Mouse (Mus musculus): ENCODE measurements around the gene Tardbp. TPM values are rescaled to one million over a fixed set of nuclear protein-coding genes. Genes with fewer than 3 reads are reported as not detected.

The Tardbp gene
- total RNA-seq (2021) = 282 and 318 TPM in 2 replicates
- long read RNA-seq, full-length matches to known transcripts = 57 of 81 reads
- long read RNA-seq, partial matches to known transcripts = 3 of 81 reads
- long read RNA-seq, other reads (novel, unspliced or antisense) = 21 of 81 reads

DNA sequence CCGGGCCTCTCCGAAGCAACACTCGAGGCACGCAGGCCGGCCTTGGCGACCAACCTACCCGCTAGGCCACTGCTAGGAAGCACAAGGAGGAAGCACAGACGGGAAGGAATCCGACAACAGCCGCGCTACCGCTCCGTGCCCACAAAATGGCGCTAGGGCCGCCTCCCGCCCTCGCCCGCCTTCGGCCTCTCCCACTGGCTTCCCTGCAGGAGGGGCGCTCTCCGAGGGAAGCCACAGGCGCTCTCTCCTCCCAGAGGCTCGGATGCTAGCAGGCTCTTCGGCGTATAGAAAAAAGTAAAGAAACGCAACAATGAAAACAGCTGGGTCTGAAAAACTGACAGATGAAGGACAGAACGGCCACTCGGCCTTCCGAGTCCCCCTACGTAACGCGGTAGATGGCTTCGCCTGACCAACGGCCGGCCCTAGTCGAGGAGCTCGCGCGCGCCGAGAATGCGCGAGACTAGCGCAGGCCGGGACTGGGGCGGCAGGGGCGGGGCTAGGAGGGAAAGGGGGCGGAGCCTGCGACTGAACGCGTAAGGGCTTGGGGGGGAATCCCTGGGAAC is at the start of gene Tardbp:
Gene Tardbp, minus strand, starts transcription at position 397 of the 563 bp plus-strand sequence.
- peak; percentile 98 for DNase-seq

DNA sequence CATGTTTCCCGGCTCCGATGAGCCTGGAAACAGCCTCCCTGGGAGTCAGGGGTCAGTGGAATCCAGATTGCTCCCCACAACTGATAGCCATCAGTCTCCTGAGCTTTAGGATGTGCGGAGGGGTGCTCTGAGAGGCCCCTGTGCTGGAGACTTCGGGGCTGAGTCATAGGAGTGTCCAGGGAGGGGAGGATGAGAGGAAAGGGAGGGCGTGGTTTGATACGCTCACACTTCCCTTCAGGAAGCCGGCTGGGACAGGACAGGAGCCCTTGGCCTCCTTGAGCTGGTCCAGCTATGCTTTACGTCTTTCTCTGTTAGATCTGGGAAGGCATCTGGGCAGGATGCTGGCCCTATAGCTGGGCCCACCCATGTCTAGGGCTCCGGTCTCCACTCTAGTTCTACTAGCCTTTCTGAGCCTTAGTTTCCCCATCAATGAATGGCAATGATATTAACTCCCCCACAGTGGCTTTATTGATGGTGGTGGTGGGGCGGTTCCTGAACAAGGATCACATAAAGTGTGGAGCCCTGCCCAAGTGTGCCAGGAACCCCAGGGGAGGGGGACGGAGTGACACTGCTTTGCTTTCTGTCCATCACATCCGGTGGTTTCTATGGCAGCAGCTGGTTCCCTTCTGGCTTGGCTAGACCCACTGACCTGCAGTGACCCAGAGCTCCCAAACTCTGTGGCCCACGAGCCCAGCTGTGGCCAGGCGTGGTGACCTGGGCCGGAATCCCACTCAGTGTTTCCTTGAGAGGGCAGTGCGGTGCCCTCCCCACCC is 49.6 kb upstream of the Tardbp start:
- DNase-seq = no peak

DNA sequence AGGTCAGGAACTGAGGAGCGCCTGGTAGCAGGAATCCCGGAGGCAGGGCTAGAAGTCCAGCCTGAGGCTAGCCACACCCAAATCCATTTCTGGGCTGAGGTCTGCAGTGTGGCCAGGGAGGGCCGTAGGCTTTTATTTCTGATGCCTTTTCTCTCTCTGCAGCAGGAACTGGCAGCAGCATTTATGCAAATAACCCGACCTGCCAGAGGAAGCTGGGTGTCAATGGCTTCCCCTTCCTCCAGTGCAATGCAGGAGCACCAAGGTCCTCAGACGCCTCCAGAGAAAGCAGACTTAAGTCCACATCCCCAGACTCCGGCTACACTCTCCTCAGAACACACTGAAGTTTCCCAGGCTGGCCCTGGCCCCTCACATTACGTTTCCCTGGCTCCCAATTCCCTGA is 48.2 kb upstream of the Tardbp start:
- no peak for DNase-seq

DNA sequence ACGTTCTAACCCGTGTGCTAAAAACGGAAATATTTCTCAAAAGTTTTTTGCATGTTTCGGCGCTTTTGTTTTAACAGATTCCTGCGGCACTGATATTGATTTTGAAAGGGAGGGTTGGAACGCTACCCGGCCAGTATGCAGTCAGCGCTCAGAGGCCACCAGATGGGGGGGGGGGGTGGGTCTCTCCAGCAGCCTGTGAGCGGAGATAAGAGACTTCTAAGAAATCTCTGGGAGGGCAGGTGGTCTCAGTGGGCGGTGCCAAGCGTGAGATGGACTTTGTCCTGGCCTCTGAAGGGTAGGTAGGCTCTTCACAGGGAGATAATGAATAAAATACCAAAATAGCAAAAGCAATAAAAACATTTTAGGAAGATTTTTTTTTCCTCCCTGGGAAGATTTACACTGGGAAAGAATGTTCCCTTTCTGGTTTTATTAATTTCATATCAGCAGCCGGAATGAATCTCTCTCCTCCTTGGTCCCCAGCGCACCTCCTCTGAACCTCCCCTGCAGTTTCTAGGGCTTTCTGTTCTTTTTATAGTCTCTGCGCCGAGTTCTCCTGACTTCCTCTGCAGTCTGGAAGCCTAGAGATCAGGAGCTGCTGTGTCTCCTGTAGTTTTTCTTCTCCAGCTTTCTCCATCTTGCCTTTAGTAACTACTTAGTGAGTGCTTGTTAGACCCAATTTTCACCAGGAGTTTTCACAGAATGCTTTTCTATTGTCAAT is 44.6 kb upstream of the Tardbp start:
- DNase-seq = no peak

DNA sequence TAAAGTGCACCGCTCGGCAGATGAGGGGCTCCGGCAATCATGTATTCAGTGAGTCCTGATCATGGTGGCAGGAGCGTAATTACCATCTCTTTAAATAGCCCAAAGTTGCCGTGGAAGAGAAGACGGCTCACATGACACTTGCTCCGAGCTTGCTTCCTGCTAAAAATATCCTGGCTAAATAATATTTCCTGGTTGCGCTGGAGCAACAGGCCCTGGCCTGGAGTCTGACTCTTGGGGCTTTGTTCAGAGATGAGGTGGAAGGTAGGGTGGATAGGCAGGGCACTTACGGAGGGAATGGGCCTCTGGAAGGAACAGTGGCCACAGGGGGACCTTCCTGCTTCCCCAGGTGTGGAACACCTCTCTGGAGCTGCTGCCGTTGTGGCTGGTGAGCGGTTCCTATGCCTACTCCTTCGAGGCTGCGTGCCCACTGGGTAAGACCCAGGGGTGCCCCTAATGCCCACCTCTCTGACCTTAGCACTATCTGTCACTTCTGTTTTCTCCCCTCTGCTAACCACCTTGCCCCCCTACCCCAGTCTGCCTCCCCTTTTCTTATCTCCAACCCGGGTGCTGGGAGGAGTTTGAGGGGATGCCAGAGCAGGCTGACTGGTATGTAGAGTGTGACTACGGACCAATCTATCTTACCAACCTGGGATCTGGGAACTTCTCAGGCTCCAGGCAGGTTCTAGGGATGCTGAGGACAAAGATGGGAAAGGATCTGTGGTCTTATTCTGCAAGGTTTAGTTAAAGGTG is 40.4 kb upstream of the Tardbp start:
- no peak for DNase-seq

DNA sequence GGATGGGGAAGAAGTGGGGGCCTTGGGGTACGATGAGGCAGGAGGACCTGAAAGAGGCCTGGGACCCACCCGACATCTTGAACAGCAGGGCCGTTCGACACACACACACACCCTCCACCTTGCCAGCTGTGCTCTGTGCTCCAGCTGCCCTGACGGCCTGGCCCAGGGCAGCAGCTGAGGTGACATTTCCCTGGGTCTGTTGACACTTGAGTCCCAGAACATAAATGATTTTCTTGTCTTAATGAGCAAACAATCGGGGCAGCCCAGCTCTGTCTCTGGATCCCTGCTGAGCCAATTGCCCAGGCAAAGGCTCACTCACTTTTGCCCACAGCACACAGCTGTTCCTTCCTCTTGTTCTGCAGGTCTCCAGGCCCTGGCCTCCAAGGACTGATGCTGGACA is 37.2 kb upstream of the Tardbp start:
- DNase-seq = no peak

DNA sequence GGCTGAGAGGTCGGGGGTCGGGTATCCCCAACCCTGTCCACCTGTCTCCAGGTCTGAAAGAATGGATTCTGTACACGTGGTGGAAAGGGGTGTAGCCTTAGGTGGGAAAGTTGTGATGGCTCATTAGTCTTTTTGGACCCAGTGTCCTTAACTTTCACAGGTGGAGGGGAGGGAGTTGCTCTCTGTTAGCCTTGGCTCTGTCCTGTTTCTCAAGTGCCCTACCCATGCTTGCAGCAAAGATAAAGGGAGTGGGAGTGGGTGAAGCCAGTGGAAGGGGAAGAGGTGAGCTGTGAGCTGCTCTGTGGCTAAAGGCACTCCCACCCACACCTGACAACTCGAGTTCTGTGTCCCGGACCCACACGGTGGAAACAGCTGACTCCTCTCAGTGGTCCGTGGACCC is 36.5 kb upstream of the Tardbp start:
- DNase-seq = no peak

DNA sequence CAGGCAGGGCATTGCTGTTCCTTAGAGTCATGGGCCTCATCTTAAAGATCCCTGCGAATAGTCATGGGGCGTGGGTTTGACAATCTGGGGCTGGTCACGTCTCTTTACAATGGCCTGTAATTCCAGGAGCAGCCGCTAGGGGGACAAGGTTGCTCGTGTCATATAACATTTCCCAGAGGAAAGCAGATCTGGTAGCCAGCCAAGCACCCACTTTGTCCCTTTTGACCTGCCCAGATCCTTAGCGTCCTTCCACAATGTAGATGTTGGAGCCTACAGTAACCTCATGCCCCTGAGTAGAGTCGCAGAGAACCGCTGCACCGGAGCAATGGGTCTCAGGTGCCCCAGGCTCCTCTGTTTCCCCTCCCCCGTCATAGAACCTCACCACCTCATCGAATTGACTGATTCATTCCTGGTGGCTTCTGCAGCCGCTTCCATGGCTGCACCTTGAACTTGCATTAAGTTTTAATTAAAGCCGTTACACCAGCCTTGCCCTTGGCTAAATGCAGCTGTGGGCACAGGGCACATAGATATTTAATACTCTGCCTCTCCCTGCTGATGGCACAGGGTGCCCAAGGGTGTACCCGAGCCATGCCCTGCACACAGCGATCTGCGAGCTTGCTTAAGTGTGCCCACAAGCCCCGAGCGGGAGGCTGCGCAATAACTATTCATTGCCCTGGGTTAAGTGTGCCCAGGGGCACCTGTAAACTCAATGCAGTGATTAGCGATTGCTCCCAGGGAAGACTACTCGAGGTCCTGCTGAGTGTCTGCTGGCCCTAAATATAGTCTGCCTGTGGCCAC is 35.5 kb upstream of the Tardbp start:
- peak; percentile 78 for DNase-seq

DNA sequence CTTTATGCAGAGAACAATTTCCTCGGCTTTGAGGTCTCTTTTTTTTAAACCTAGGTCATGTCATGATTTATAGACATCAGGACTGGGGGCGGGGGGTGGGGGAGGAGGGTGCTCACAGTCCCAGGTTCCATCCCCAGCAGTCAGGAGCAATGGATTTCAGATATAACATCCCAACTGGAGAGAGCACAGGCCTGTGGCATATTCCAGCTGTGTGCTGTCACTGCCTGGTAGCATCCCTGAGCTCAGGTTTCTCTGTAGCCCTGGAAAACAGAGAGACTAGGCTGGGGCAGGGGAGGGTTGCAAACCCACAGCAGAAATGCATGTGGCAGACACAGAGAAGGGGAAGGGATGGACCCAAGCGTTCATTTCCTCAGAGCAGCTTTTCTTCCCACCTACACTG is 33.4 kb upstream of the Tardbp start:
- no peak for DNase-seq

DNA sequence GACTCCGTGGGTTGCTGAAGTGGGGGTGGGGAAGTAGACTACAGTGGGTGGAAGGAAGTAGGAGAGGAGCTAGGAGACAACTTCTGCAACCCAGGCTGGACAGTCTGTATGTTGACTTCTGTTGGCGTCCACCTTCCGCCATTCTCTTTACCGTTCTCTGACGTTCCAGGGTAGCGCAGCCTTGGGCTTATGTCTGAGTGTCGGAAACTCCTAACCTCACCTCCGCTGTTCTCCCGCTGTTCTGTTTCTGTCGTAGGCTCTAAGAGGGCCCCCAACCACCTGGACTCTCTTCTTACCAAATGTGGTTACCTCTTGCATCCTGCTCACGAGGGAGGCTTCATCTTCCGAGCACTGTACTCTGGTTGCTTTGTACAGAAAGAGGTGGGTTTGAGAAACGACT is 31.0 kb upstream of the Tardbp start:
- DNase-seq = no peak

DNA sequence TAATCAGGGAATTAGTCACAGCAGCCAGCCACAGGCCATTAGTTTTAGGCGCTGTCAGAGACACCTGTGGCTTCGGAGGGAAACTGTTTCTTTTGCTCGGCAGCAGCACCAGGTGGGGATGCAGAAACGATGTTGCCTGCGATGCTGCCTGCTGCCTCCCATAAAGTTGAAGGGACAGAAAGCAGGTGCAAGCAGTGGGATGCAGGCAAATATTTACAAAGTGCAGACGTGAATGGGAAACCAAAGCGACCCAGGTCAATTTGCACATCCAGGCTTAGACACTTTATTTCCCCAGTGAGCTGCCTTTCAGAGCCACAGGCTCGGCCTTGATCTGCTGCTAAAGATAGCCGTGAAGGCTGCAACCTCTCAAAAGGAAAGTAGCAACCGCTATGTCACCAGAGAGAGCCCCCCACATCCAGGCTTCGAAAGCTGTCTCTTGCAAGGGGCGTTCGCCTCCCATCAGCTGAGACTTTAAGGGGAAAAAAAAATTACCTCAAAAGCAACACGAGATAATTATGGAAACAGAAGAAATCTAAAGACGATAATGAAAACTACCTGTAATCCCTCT is 30.0 kb upstream of the Tardbp start:
- DNase-seq = no peak

DNA sequence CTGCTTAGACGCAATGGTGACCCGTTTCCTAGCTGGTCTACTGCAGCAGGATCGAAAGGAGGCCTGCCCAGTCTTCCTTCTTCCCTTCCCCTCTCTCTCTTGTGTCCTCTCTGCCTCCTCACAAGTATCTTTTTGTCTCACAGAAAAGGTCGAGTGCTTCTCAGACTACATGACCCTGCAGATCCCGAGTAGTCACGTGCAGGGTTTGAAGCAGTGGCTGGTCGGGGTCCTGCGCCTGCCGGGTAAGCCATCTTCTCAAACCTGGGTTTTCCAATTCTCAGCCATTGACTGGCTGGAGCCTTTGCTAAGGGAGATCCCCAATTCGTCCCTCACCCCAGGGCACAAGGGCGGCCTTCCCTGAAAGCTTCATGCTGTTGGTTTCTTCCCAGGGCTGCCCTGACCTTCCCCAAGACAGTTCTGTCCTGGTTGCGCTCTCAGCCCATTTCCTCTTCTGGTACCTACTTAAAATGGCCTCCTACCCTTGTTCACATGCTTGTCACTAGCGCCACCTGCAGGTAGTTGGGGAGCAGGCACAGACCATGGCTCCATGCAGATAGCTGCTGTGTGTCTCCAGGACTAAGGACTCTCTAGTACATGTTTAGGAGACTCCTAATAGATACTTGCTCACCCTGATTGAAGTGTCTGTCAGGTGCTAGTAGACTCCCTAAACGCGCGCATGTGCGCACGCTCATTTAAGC is 28.0 kb upstream of the Tardbp start:
- DNase-seq = peak; percentile 47

DNA sequence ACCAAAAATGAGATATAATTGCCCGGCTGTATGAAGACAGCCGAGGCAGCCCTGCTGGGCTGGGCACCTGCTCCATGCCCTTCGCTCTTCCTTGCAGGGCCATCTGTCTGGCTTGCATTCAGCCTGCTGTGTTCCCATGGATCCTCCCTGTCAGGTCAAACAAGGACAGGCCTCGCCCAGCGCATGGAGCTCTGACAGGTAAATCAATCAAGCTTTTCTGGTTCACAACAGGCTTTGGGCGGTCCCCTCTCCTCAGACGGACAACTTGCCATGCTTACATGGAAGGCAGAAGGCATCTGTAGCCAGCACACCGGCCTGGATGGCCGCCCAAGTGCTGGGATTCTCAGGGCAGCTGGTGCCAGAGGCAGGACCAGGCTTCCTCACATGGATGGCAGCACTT is 24.2 kb upstream of the Tardbp start:
- DNase-seq = peak; percentile 29

DNA sequence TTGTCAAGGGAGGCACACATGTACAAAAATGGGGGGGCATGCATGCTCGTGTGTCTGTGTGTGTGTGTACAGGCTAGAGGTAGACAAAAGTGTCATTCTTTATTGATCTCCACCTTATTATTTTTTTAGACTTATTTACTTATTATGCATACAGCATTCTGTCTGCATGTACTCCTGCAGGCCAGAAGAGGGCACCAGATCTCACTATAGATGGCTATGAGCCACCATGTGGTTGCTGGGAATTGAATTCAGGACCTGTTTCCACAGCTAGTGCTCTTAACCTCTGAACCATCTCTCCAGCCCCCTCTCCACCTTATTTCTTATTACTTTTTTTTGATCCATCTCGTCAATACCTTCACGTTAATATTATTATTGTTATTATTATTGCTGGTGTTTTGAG is 22.5 kb upstream of the Tardbp start:
- DNase-seq = no peak

DNA sequence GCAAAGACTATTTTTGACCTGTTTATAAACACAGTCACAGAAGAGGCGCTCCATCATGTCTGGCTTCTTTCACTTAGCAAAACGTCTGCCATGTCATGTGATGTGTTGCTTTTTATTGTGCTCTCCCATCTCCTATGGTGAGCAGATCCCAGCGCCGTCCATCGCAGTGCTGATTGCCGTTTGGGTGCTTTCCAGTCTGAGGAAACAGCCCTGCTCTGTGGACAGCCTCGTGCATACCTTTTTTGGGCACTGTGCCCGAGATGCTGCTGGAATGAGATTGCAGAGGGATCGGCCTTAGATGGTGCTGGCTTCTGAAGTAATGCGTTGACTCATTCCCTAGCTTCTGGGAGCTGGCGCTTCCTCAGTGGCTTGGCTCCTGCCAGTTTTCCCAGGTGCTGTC is 19.8 kb upstream of the Tardbp start:
- DNase-seq = peak; percentile 55

DNA sequence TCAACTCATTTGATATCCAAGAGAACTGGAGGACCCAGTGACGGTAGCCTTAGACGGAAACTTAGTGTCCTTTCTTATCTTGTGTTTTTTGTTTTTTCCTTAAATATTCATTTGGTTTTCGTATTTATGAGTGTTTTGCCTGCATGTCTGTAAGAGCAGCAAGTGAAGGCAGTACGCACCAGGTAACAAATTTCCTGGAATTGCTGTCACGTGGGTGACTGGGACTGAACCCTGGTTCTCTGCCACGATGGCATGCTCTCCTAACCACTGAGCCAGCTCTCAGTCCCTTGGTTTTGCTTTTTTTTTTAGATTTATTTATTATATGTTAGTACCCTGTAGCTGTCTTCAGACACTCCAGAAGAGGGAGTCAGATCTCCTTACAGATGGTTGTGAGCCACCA is 18.1 kb upstream of the Tardbp start:
- no peak for DNase-seq

DNA sequence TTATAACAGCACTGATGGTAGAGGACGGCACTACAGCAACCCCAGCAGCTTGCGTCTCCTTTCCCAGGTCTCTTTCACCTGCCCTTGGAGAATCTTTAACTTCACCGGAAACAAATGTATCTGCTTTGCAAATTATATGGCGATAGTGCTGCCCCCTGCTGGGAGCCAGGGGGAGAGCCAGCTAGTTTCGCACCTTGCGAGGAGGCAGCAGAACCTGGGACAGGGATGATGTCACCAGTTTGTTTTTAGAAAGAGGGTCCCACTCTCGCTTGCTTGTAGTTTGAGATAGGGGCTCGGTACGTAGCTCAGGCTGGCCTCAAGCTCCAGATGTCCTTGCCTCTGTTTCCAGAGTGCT is 17.3 kb upstream of the Tardbp start:
- peak; percentile 69 for DNase-seq

DNA sequence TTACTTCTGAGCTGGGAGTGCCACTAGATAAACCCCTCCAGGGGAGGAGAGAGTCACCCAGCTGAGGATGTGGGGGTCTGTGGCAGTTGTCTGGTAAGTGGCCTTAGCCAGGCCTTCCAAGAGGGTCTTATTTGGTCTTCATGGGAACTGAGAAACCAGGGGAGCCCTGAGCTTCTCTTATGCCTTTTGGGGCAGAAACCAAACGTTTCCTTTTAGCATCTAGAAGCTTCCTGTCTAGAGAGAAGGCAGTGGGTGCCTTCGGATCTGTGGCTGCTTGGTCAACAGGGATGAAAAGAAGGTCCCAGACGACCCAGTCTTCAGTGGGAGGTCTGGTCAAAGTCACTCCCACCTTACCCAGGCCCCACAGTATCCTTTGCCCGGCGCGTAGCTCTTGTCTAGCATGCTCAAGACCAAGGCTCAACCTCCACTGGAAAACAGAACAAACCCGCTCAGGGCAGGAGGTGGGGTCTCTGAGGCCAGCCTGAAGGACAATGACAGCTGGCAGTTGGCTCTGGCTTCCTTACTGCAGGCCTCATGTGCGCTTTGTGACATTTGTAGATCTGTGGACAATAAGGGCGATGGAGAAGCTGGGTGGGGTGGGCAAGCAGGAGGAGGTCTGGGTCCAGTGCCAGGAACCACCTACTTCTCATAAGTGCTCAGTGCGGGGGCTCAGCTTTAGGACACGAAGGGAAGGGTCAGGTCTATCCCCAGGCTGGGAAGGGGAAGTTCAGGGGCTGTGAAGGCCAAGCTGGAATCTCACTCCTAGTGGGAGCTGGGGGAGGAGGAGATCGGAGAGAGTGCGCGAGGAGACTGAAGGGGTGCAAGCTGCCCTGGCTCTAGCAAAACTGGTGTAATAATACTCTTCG is 16.7 kb upstream of the Tardbp start, which contains the start of gene Gm572:
Gene Gm572, plus strand, starts transcription at position 27 of the 866 bp plus-strand sequence.
- DNase-seq = no peak

DNA sequence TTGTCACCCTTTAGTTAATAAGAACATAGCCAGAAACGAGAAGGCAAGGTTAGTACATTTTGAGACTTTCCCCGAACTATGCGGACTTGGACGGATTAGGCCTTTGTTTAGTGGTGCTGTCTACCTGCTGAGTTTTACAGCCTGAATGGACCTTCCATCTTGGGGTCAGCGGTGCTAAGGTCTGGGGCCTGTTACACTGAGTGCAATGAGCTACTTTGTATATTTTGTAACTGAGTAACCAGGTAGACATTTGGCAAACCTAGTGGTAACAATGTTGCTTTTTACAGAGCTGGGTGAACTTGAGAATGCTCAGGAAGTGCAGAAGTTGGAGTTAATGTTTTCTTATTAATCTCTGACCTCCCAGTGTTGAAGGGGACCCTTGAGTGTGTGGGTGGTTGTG is 14.3 kb upstream of the Tardbp start:
- DNase-seq = no peak

DNA sequence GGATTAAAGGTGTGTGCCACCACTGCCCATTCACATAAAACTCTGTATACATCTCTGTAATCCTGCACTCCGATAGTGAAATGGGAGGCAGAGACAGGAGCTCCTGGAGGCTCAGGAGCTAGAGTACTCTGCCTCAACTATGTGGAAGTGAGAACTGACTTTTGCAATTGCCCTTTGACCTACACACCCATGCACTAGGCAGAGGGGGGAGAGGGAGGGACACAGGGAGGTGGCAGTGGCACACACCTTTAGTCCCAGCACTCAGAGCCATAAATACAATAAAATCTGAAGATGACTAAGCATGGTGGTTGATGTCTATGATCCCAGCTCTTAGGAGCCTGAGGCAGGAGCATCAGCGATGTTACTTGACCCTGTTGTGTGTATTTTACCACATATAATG is 12.6 kb upstream of the Tardbp start:
- no peak for DNase-seq
